Mouse (Mus musculus) liver, embryonic 15.5 days (tissue): ENCODE results near the gene Cdx2. TPM values are rescaled to one million over a fixed set of nuclear protein-coding genes. Genes with fewer than 3 reads are reported as not detected.

Source experiments
- ATAC-seq: fragments of 200-750 bp; cut with Nextera tagmentation; 2 replicates; pipeline ENCODE4 v1.8.0; 2017; ENCODE audit warnings: moderate number of reproducible peaks, mild to moderate bottlenecking, moderate library complexity; ENCODE audit not compliant: insufficient read depth
- H3K27ac ChIP-seq: fragments of 300-500 bp; sonication (generic); replicated peaks from 2 replicates; pipeline ENCODE4 v1.5.1; 2015; ENCODE audit warnings: mild to moderate bottlenecking, inconsistent platforms
- H3K27me3 ChIP-seq: fragments of 300-500 bp; sonication (generic); 2 replicates; pipeline ENCODE4 v1.6.1; 2015; ENCODE audit warnings: mild to moderate bottlenecking, inconsistent platforms
- H3K36me3 ChIP-seq: fragments of 300-500 bp; sonication (generic); replicated peaks from 2 replicates; pipeline ENCODE4 v1.6.1; 2015; ENCODE audit warnings: moderate library complexity, mild to moderate bottlenecking, inconsistent platforms
- H3K4me1 ChIP-seq: fragments of 300-500 bp; sonication (generic); replicated peaks from 2 replicates; pipeline ENCODE4 v1.6.1; 2015; ENCODE audit warnings: inconsistent platforms
- H3K4me2 ChIP-seq: fragments of 300-500 bp; sonication (generic); 2 replicates; pipeline ENCODE4 v1.6.1; 2015; ENCODE audit warnings: moderate library complexity, mild to moderate bottlenecking, inconsistent platforms
- H3K4me3 ChIP-seq: fragments of 300-500 bp; sonication (generic); replicated peaks from 2 replicates; pipeline ENCODE4 v1.5.1; 2015; ENCODE audit warnings: mild to moderate bottlenecking, inconsistent platforms
- H3K9ac ChIP-seq: fragments of 300-500 bp; sonication (generic); 2 replicates; pipeline ENCODE4 v1.6.1; 2015; ENCODE audit warnings: moderate library complexity, mild to moderate bottlenecking, inconsistent platforms
- H3K9me3 ChIP-seq: fragments of 300-500 bp; sonication (generic); replicated peaks from 2 replicates; pipeline ENCODE4 v1.6.1; 2016; ENCODE audit warnings: inconsistent platforms
- WGBS: fragments of 180-500 bp; shearing (Covaris S2); methylation state at CpG from one replicate; pipeline ENCODE4 v1.1.7; 2015; ENCODE audit warnings: mixed read lengths; ENCODE audit not compliant: insufficient replicate concordance; 5-methylcytosine and 5-hydroxymethylcytosine counted together
- polyA plus RNA-seq: library from polyadenylated mRNA; unstranded; fragments of >200 nt; fragmentation: Nextera tagmentation; extraction: Ambion mirVana; gene quantifications from 2 replicates; pipeline ENCODE4 v1.2.1, GENCODE M21; 2015

Gene Cdx2
- polyA plus RNA-seq, 1 experiment from 2014 or later = not detected

DNA sequence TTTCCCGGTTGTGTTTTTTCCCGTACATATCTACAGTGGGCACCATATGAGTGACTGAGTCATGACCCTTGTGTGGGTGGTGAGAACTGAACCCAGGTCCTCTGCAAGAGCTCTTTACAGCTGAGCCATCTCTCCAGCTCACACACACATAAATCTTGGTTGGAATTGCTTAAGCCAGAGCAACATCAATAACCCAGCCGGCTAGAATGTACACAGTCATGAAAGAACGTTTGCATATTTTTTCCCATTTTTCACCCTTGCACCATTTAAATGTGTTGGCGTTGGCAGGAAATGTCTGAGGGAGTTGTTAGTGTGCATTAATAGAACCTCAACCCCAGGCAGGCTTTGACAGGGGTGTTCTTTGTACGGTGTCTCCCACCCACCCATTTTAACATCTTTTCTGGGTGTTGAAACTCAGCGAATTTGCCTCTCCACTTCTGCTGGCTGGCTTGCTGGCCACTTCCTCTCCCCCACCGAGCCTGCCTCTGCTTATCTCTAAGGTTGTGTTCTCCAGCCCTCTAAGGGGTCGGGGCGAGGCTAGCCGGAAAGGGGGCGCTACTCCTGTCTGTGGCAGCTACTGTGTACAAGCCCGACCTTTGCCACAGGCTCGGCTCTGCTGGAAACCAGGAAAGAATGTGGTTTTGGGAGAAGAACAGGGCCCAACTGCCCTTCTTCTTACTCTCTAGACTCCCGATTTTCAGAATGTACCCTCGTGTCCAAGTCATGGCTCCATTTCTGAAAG, 15.1 kb downstream of the Cdx2 start:
- H3K36me3 ChIP-seq = no peaks in the 10 kb centered on the region
- H3K9me3 ChIP-seq = no peaks in the 10 kb centered on the region
- ATAC-seq = no peak
- peaks cover 43% of the 10 kb centered on the region for H3K27me3 ChIP-seq
- H3K27ac ChIP-seq = no peak overlapping the region
- no peak overlapping the region for H3K9ac ChIP-seq
- peak overlapping the region; percentile 10; the same call in 1 of the 2 replicates for H3K4me2 ChIP-seq
- 7% methylated on average over 16 of the region's 16 CpGs for WGBS
- H3K4me1 ChIP-seq = peaks cover 15% of the 10 kb centered on the region; the same call in 1 of the 2 replicates
- H3K4me3 ChIP-seq = no peak overlapping the region

DNA sequence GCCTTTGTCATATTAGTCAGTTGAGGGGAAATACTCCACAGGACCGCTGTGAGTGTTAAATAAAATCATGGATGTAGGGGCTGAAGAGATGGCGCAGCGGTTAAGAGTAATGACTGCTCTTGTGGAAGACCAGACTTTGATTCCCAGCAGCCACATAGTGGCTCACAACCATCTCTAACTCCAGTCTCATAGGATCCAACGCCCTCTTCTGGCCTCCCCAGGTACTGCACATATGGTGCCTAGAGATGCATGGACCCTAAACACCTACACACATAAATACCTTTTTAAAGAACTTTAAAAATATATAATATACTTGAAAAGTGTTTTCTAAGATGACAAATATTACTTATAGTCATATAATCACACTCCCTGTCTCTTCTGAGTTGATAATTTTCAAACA, 22.7 kb downstream of the Cdx2 start:
- peaks cover 13% of the 10 kb centered on the region for H3K27me3 ChIP-seq
- no peak overlapping the region for H3K27ac ChIP-seq
- H3K9ac ChIP-seq = no peak overlapping the region
- H3K4me2 ChIP-seq = no peak overlapping the region
- WGBS = 63% methylated on average over 4 of the region's 4 CpGs
- no peaks in the 10 kb centered on the region for H3K4me1 ChIP-seq
- no peak for ATAC-seq
- no peak overlapping the region for H3K4me3 ChIP-seq
- H3K36me3 ChIP-seq = no peaks in the 10 kb centered on the region
- H3K9me3 ChIP-seq = no peaks in the 10 kb centered on the region

DNA sequence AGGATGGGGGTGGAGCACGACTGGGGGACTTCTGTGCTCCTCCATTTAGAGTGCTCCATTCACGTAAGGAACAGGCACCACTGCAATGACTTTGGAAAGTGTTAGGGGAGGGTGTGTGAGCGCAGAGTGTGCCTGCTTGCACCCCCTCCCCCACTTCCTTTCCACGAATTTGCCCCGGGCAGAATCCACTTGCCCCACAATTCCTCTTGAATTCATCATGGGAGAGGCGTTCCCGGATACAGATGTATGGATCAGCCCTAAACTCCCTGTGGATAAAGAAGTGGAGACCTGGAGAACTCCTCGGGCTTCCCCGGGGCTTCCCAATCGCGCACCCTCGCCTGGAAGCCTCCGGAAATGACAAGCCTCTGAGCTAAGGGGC, 29.5 kb downstream of the Cdx2 start:
- Histone ChIP-seq H3K27me3 (peaks cover 79% of the 10 kb centered on the region), H3K4me1 (no peaks in the 10 kb centered on the region), H3K9ac (no peak overlapping the region), H3K4me3 (no peak overlapping the region), H3K27ac (no peak overlapping the region), H3K36me3 (no peaks in the 10 kb centered on the region), H3K4me2 (no peak overlapping the region), H3K9me3 (no peaks in the 10 kb centered on the region)
- WGBS = 2% methylated on average over 13 of the region's 13 CpGs
- ATAC-seq = no peak

DNA sequence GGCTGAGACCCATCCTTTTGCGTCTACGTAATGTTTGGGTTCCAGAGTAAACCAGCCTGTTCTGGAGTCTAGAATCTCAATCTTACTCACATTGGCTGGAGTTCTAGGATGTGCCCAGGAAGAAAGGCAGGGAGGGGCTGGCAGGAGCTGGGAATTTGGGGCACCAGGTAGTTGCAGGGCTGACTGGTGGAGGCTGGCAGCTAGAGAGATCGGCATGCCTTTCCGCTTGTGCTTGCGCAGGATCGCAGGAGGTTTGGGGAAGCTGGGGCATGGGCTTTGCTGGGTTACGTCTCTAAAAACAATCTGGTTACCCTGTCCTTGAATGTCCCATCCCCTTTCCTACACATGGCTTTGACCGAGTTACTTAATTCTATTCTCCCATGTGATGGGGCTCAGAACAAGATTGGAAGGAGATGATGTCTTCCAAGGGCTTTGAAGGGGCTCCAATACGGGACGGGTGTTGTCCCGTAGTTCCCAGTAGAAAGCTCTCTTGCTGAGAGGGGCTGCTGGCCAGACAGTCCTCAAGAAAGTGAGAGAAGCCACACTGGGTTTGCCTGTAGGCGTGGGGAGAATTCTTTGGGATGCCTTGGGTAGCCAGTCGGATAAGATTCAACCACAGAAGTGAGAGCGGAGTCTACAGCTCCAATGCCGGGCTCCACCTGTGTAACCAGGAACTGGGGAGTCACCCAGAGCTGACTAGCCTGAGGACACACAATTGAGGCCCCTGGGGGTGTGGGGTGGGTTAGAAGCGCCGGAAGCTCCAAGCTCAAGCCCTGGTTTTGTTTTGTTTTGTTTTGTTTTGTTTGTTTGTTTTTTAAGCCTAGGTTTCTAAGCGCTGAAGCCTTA, 30.1 kb downstream of the Cdx2 start:
- peaks cover 85% of the 10 kb centered on the region for H3K27me3 ChIP-seq
- H3K9ac ChIP-seq = no peak overlapping the region
- no peak overlapping the region for H3K4me3 ChIP-seq
- no peaks in the 10 kb centered on the region for H3K4me1 ChIP-seq
- H3K9me3 ChIP-seq = no peaks in the 10 kb centered on the region
- no peak overlapping the region for H3K27ac ChIP-seq
- ATAC-seq = no peak
- no peaks in the 10 kb centered on the region for H3K36me3 ChIP-seq
- WGBS = 5% methylated on average over 18 of the region's 18 CpGs
- H3K4me2 ChIP-seq = no peak overlapping the region

DNA sequence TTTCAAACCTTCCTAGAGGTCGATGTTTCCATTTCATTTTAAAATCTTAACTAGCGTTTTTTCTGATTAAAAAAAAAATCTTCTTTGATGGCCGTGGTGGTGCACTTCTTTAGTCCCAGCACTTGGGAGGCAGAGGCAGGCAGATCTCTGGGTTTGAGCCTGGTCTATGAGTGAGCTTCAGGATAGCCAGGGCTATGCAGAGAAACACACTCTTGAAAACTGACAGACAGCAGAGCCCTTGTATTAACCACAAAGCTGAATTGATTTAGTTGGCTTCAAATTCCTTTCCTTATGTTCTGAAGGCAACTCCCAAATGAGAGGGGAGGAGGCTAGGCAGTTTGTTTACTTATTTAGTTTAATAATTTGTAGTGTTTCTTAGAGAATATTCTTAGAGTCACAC, 31.3 kb downstream of the Cdx2 start:
- Histone ChIP-seq H3K9me3 (no peaks in the 10 kb centered on the region), H3K9ac (no peak overlapping the region), H3K27me3 (peaks cover 97% of the 10 kb centered on the region), H3K4me2 (no peak overlapping the region), H3K4me1 (no peaks in the 10 kb centered on the region), H3K27ac (no peak overlapping the region), H3K36me3 (no peaks in the 10 kb centered on the region), H3K4me3 (no peak overlapping the region)
- ATAC-seq = no peak
- WGBS = 12% methylated on average over 3 of the region's 3 CpGs

DNA sequence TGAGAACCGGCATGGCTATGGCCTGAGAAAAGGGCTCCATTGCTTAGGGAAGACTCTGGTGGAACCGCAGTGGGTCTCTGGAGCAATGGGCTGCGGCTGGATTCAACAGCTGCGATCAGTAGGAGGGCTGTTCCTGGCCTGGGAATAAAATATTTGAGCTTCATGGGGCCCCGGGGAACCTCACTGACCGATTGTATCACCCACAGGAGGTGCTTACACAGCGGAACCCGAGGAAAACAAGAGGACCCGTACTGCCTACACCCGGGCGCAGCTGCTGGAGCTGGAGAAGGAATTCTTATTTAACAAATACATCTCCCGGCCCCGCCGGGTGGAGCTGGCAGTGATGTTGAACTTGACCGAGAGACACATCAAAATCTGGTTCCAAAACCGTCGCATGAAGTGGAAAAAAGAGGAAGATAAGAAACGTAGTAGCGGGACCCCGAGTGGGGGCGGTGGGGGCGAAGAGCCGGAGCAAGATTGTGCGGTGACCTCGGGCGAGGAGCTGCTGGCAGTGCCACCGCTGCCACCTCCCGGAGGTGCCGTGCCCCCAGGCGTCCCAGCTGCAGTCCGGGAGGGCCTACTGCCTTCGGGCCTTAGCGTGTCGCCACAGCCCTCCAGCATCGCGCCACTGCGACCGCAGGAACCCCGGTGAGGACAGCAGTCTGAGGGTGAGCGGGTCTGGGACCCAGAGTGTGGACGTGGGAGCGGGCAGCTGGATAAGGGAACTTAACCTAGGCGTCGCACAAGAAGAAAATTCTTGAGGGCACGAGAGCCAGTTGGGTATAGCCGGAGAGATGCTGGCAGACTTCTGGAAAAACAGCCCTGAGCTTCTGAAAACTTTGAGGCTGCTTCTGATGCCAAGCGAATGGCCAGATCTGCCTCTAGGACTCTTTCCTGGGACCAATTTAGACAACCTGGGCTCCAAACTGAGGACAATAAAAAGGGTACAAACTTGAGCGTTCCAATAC, 32.6 kb downstream of the Cdx2 start:
- H3K4me2 ChIP-seq = no peak overlapping the region

DNA sequence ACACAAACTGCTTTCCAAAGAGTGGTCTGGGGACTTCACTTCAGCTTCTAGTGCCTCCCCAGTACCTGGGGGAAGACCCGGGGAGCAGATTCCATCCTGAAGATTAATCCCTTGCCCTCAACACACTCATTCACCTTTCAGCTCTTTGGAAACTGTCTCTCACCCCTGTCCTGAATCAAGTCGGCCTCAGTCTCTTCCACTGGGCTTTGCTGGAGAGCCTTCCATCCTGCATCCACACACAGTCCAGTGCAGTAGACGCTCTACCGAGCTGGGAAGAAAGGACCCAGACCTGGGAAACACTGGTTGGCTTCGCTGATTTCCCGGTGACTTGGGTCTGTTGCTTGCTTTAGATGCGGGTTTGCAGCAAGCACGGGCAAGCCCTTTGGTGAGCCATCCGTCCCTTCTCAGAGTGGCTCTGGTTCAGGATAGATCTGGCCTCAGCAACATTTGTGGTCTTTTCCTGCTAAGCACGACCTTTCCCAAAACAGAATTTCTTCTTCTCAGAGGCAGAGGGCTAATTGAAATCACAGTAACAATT, 34.2 kb downstream of the Cdx2 start:
- no peaks in the 10 kb centered on the region for H3K36me3 ChIP-seq
- H3K9ac ChIP-seq = no peak overlapping the region
- WGBS = 6% methylated on average over 10 of the region's 10 CpGs
- no peak for ATAC-seq
- no peak overlapping the region for H3K4me3 ChIP-seq
- H3K9me3 ChIP-seq = no peaks in the 10 kb centered on the region
- peaks cover 99% of the 10 kb centered on the region for H3K27me3 ChIP-seq
- H3K4me2 ChIP-seq = no peak overlapping the region
- H3K27ac ChIP-seq = no peak overlapping the region
- H3K4me1 ChIP-seq = no peaks in the 10 kb centered on the region

More for the DNA sequence above, 32.6 kb downstream of the Cdx2 start:
- H3K4me1 ChIP-seq = no peaks in the 10 kb centered on the region
- ATAC-seq = no peak
- no peak overlapping the region for H3K27ac ChIP-seq
- under 1% methylated on average over 48 of the region's 48 CpGs for WGBS
- no peaks in the 10 kb centered on the region for H3K9me3 ChIP-seq
- H3K4me3 ChIP-seq = no peak overlapping the region
- H3K27me3 ChIP-seq = peaks cover 98% of the 10 kb centered on the region
- H3K9ac ChIP-seq = no peak overlapping the region
- no peaks in the 10 kb centered on the region for H3K36me3 ChIP-seq

DNA sequence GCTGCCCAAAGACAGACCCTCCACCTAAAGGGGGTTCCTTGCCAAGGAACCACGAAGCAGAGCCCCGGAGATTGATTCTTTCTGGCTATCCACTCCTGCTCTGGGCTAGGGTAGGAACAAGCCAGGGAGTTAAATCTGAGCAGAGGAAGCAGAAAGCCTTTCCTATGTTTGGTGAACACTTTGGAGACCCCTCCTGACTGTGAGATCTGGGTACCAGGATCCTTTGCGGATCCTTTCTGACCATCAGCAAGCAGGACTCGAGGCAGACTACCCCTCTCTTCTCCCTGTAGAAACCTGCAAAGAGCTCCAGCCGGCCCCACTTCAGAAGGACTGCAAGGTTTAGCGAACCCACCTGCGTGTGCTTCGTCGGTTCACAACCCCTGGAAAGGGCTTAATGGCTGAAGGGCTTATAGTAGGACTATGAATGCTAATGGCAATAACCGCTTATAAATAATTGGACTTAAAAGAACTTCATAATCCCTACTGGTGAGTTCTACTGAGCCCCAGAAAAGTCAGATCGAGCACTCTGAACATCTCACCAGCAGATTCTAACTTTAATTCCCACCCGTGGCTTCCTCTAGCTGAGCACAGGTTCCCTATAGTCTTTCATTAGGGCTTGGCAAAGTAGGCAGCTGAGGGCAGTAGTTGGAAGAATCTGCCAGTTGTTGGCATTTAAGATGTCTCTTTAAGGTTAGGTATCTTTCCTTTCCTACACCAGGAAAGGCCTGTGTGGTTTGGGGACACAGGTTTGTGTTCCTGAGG, 34.8 kb downstream of the Cdx2 start:
- H3K9ac ChIP-seq = no peak overlapping the region
- WGBS = 5% methylated on average over 12 of the region's 12 CpGs

DNA sequence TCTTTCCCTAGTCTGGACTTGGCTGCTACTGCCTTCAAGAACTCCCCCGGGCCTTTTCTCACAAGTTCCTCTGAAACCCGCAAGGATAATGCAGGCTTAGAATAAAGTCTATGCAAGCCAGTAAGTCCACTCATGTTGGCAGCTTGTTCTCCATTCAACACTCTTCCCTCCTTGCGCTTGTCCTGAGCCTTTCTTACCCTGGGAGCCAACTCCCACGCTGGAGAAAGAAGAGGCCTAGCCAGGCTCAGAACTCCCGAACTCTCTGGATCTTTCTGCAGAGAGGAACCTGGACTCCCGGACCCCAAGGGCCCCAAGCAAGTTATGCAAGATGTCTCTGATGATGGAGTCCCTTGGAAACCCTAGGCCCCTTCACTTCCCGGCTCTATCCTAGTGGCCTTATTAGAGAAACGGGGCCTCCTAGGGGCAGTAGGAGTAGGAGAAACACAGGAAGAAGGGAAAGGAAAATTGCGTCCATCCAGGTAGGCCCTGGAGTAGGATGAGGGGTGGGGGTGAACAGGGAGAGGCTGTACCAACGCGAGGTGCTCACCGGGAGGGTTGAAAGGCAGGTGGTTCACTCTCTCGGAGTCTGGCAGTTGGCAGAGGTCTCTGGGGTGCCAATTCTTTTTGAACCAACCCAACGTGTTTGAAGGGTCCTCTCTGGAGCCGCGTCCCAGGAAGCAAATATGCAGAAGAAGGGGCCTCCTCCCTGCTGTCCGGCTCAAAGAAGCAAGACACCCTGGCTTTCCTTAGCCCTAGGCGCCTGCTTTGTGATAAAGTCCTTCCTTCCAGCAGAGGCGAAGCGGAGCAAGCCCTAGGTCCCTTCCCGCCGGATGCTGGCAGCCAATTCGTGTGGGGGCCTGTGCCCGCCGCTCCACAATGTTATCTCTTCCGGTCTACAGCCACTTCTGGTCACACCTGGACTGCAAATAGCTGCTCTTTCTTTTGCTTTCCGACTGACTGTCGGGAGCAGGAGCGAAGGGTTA, 36.1 kb downstream of the Cdx2 start:
- H3K9ac ChIP-seq = no peak overlapping the region
- H3K27me3 ChIP-seq = peaks cover 99% of the 10 kb centered on the region
- no peaks in the 10 kb centered on the region for H3K36me3 ChIP-seq
- H3K4me3 ChIP-seq = no peak overlapping the region
- 4% methylated on average over 29 of the region's 29 CpGs for WGBS
- no peaks in the 10 kb centered on the region for H3K4me1 ChIP-seq
- no peak for ATAC-seq
- no peak overlapping the region for H3K27ac ChIP-seq
- no peaks in the 10 kb centered on the region for H3K9me3 ChIP-seq
- no peak overlapping the region for H3K4me2 ChIP-seq

More for the DNA sequence above, 34.8 kb downstream of the Cdx2 start:
- no peaks in the 10 kb centered on the region for H3K9me3 ChIP-seq
- no peak overlapping the region for H3K4me2 ChIP-seq
- H3K27ac ChIP-seq = no peak overlapping the region
- H3K36me3 ChIP-seq = no peaks in the 10 kb centered on the region
- peaks cover 99% of the 10 kb centered on the region for H3K27me3 ChIP-seq
- ATAC-seq = no peak
- no peak overlapping the region for H3K4me3 ChIP-seq
- no peaks in the 10 kb centered on the region for H3K4me1 ChIP-seq
